Mouse (Mus musculus): ENCODE data around the gene Paics. TPM values are rescaled to one million over a fixed set of nuclear protein-coding genes. Genes with fewer than 3 reads are reported as not detected.

Gene Paics
- polyA plus RNA-seq, 1 experiment from 2014 or later, result 208 TPM

- H3K4me3 ChIP-seq, result peak overlapping the region; percentile 27
- H3K27ac ChIP-seq, result peak overlapping the region; percentile 82
- ATAC-seq (replicated peaks; ENCODE audit: insufficient number of reproducible peaks, insufficient read depth, low FRiP score, low read depth), result 0 out of 2 replicates have a peak, but pooled peaks have one; percentile 58
- no peaks in the 10 kb centered on the region for H3K27me3 ChIP-seq
- WGBS, result 42% methylated on average over 16 of the region's 16 CpGs
- 0 out of 2 replicates have a peak overlapping the region, but pooled peaks have one; percentile 18 for H3K9ac ChIP-seq
- peaks cover 20% of the 10 kb centered on the region for H3K36me3 ChIP-seq
- H3K9me3 ChIP-seq (replicated peaks), result no peaks in the 10 kb centered on the region
- peak overlapping the region; percentile 58 for H3K4me2 ChIP-seq
- peaks cover 25% of the 10 kb centered on the region for H3K4me1 ChIP-seq (replicated peaks)
Measured at GRCm38 (mm10) chr5:76928124-76928832, 22.8 kb upstream of the Paics start.

- 50% methylated on average over 7 of the region's 7 CpGs for whole genome bisulfite sequencing
- H3K4me2 ChIP-seq, result peak overlapping the region; percentile 58
Measured at GRCm38 (mm10) chr5:76929180-76929877, 21.8 kb upstream of the Paics start.

GRCm38 (mm10) chr5:76939717-76940116 lies 11.4 kb upstream of the Paics start:
- no peak overlapping the region for H3K9ac ChIP-seq

More at GRCm38 (mm10) chr5:76929180-76929877, 21.8 kb upstream of the Paics start:
- peak; percentile 47; the same call in 1 of the 2 replicates for ATAC-seq (replicated peaks; ENCODE audit: insufficient number of reproducible peaks, insufficient read depth, low FRiP score, low read depth)
- Histone ChIP-seq H3K4me1 (replicated peaks) (peaks cover 25% of the 10 kb centered on the region), H3K4me3 (no peak overlapping the region), H3K27ac (peak overlapping the region; percentile 82), H3K9ac (no peak overlapping the region), H3K27me3 (no peaks in the 10 kb centered on the region), H3K9me3 (replicated peaks) (no peaks in the 10 kb centered on the region), H3K36me3 (peaks cover 20% of the 10 kb centered on the region)

GRCm38 (mm10) chr5:76941975-76942374 lies 9.1 kb upstream of the Paics start:
- H3K4me2 ChIP-seq, result no peak overlapping the region
- H3K27ac ChIP-seq, result no peak overlapping the region
- peaks cover 8% of the 10 kb centered on the region for H3K36me3 ChIP-seq
- ATAC-seq (replicated peaks; ENCODE audit: insufficient number of reproducible peaks, insufficient read depth, low FRiP score, low read depth), result no peak
- peaks cover 20% of the 10 kb centered on the region for H3K4me1 ChIP-seq (replicated peaks)
- WGBS, result 81% methylated on average over 4 of the region's 4 CpGs
- H3K4me3 ChIP-seq, result no peak overlapping the region
- no peaks in the 10 kb centered on the region for H3K27me3 ChIP-seq
- H3K9ac ChIP-seq, result no peak overlapping the region
- no peaks in the 10 kb centered on the region for H3K9me3 ChIP-seq (replicated peaks)

More at GRCm38 (mm10) chr5:76939717-76940116, 11.4 kb upstream of the Paics start:
- Histone ChIP-seq H3K27ac (no peak overlapping the region), H3K9me3 (replicated peaks) (no peaks in the 10 kb centered on the region), H3K36me3 (peaks cover 8% of the 10 kb centered on the region), H3K27me3 (no peaks in the 10 kb centered on the region), H3K4me3 (no peak overlapping the region), H3K4me2 (no peak overlapping the region), H3K4me1 (replicated peaks) (peaks cover 4% of the 10 kb centered on the region; the same call in 1 of the 2 replicates)
- no peak for ATAC-seq (replicated peaks; ENCODE audit: insufficient number of reproducible peaks, insufficient read depth, low FRiP score, low read depth)
- 68% methylated on average over 8 of the region's 8 CpGs for WGBS

GRCm38 (mm10) chr5:76942505-76942904 lies 8.6 kb upstream of the Paics start:
- no peaks in the 10 kb centered on the region for H3K9me3 ChIP-seq (replicated peaks)
- no peak overlapping the region for H3K27ac ChIP-seq
- no peak overlapping the region for H3K4me2 ChIP-seq
- H3K4me3 ChIP-seq, result no peak overlapping the region
- peaks cover 25% of the 10 kb centered on the region for H3K4me1 ChIP-seq (replicated peaks)
- WGBS, result 91% methylated on average over 4 of the region's 4 CpGs
- no peaks in the 10 kb centered on the region for H3K27me3 ChIP-seq
- H3K36me3 ChIP-seq, result peaks cover 8% of the 10 kb centered on the region
- ATAC-seq (replicated peaks; ENCODE audit: insufficient number of reproducible peaks, insufficient read depth, low FRiP score, low read depth), result no peak
- no peak overlapping the region for H3K9ac ChIP-seq

- Histone ChIP-seq H3K27me3 (no peaks in the 10 kb centered on the region), H3K4me1 (replicated peaks) (peaks cover 39% of the 10 kb centered on the region), H3K4me3 (no peak overlapping the region), H3K27ac (no peak overlapping the region), H3K36me3 (peaks cover 3% of the 10 kb centered on the region), H3K9ac (no peak overlapping the region), H3K4me2 (no peak overlapping the region), H3K9me3 (replicated peaks) (no peaks in the 10 kb centered on the region)
- 63% methylated on average over 6 of the region's 6 CpGs for WGBS
- ATAC-seq (replicated peaks; ENCODE audit: insufficient number of reproducible peaks, insufficient read depth, low FRiP score, low read depth), result no peak
Measured at GRCm38 (mm10) chr5:76944965-76945677, 6.0 kb upstream of the Paics start.

GRCm38 (mm10) chr5:76945678-76946033 lies 5.5 kb upstream of the Paics start:
- Histone ChIP-seq H3K4me2 (no peak overlapping the region), H3K27ac (no peak overlapping the region), H3K9ac (no peak overlapping the region), H3K4me1 (replicated peaks) (peaks cover 39% of the 10 kb centered on the region), H3K36me3 (peaks cover 1% of the 10 kb centered on the region), H3K9me3 (replicated peaks) (no peaks in the 10 kb centered on the region), H3K27me3 (no peaks in the 10 kb centered on the region), H3K4me3 (no peak overlapping the region)
- ATAC-seq (replicated peaks; ENCODE audit: insufficient number of reproducible peaks, insufficient read depth, low FRiP score, low read depth), result no peak
- WGBS, result 83% methylated on average over 2 of the region's 2 CpGs

GRCm38 (mm10) chr5:76947142-76947541 lies 4.0 kb upstream of the Paics start:
- no peak for ATAC-seq (replicated peaks; ENCODE audit: insufficient number of reproducible peaks, insufficient read depth, low FRiP score, low read depth)
- H3K27me3 ChIP-seq, result no peaks in the 10 kb centered on the region
- H3K4me3 ChIP-seq, result no peak overlapping the region
- 47% methylated on average over 4 of the region's 4 CpGs for WGBS
- H3K4me2 ChIP-seq, result no peak overlapping the region
- peaks cover 40% of the 10 kb centered on the region for H3K4me1 ChIP-seq (replicated peaks)
- H3K27ac ChIP-seq, result peak overlapping the region; percentile 48
- no peaks in the 10 kb centered on the region for H3K36me3 ChIP-seq
- no peaks in the 10 kb centered on the region for H3K9me3 ChIP-seq (replicated peaks)
- no peak overlapping the region for H3K9ac ChIP-seq

GRCm38 (mm10) chr5:76947758-76948157 lies 3.3 kb upstream of the Paics start:
- Histone ChIP-seq H3K27me3 (no peaks in the 10 kb centered on the region), H3K9ac (no peak overlapping the region), H3K27ac (peak overlapping the region; percentile 48), H3K36me3 (no peaks in the 10 kb centered on the region), H3K4me3 (no peak overlapping the region; the same call in 1 of the 2 replicates), H3K9me3 (replicated peaks) (no peaks in the 10 kb centered on the region), H3K4me2 (peak overlapping the region; percentile 23), H3K4me1 (replicated peaks) (peaks cover 46% of the 10 kb centered on the region)
- 68% methylated on average over 4 of the region's 4 CpGs for WGBS
- no peak for ATAC-seq (replicated peaks; ENCODE audit: insufficient number of reproducible peaks, insufficient read depth, low FRiP score, low read depth)

- no peak for ATAC-seq (replicated peaks; ENCODE audit: insufficient number of reproducible peaks, insufficient read depth, low FRiP score, low read depth)
- H3K4me1 ChIP-seq (replicated peaks), result peaks cover 61% of the 10 kb centered on the region
- H3K9me3 ChIP-seq (replicated peaks), result no peaks in the 10 kb centered on the region
- under 1% methylated on average over 24 of the region's 24 CpGs for WGBS
- H3K27ac ChIP-seq, result peak overlapping the region; percentile 95
- peak overlapping the region; percentile 59 for H3K9ac ChIP-seq
- no peaks in the 10 kb centered on the region for H3K36me3 ChIP-seq
- H3K27me3 ChIP-seq, result no peaks in the 10 kb centered on the region
- H3K4me2 ChIP-seq, result peak overlapping the region; percentile 93
- H3K4me3 ChIP-seq, result peak overlapping the region; percentile 93
Measured at GRCm38 (mm10) chr5:76950343-76951105, 583 bp upstream of the Paics start.

Measured in heart, embryonic 15.5 days (tissue).